Mouse (Mus musculus) lung, adult 18-20 months (tissue): ENCODE data around the gene Ccdc28b.

Experiments
- DNase-seq, 2 experiments: peaks; one replicate each; pipeline ENCODE4 v3.0.0; 2022; ENCODE audit warnings: mixed read lengths in 2 of 2

Gene Ccdc28b

DNA sequence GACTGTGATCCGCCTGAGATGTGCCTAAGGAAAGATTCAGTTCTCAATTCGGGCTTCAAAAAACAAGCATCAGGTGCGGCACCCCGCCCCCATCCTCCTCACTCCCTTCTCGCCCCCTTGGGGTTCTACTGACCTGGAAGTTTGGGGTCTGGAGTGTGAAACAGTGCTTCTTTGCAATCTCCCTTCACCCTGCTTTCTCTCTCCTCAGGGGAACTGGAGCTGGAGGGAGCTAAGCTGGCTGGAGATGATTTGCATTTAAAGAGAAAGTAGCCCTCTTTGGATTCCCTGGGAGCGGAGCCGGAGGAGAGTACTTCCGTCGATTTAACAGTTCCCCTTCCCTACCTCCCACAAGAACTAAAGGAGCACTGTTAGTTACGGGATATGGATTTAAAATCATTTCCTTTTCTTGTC lies at the start of gene Ccdc28b:
Gene Ccdc28b (minus strand): TSS at position 267 of the 411 bp plus-strand sequence.
- peak; percentile 53 to 58 for DNase-seq

GRCm38 (mm10) chr4:129672878-129673449 lies 49.2 kb upstream of the Ccdc28b start:
- DNase-seq = no peak

DNA sequence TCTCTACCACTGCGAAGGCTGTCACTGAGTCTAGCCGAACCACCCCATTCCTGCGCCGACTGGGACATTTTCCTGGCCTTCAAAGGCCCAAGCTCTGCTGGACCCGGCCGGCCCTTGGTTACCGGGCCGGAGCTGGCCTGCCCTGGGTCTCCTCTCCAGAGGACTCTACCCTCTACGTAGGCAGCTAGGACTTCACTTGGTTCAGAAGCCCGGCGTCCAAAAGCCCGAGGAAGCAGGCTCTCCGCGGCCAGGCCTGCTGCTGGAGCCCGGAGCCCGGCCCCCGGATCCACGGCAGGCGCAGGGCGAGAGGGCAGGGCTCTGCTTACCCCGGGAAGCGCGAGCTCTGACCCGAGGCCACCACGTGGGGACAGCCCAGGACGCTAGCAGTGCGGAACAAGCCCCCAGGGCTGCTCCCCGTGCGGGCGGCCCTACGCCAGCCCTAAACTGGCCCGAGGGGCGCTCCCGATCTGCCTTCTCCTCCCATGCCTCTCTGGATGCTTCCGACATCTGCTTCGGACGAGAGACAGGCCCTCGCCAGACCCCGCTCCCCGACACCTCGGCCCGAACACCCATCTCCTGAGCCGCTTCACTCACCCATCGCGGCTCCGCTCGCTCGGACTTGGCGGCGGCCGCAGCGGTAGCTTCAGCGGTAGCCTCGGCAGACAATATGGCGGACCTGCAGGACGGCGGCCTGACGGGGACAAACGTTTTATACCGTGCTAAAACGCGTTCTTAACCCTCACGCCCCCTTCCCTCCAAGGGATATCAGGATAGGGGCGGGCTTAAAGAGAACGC lies 48.5 kb upstream of the Ccdc28b start, which contains the start of gene Kpna6:
Gene Kpna6 (minus strand): TSS at position 685 of the 795 bp plus-strand sequence.
- DNase-seq = peak; percentile 90 to 91

DNA sequence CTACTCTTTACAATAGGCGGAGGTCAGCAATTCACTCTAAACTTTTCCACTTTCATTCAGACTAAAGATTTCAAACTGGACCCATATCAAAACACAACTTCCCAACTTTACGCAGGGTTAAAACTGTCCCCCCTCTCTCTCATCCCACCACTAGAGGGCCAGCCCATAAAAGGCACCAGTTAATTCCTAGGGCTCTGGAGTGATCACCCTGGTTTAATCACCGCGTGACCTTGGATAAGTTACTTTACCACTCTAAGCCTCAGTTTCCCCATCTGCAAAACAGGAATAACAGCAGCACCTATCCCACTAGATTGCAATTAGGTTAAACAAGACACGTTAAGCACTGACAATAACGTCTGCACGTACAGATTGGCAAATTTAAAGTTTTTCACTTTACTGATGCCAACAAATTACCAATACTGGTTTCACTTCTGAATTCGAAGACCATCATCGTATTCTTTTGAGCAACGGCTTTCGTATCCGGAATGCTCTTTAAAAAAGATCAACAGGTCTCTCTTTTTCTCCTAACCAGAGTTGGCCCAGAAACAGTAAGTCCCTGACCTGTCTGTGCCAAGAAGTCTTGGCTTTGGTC lies 47.8 kb upstream of the Ccdc28b start:
- peak; percentile 25 to 58 for DNase-seq

GRCm38 (mm10) chr4:129662255-129662813 lies 38.6 kb upstream of the Ccdc28b start:
- DNase-seq = no peak

DNA sequence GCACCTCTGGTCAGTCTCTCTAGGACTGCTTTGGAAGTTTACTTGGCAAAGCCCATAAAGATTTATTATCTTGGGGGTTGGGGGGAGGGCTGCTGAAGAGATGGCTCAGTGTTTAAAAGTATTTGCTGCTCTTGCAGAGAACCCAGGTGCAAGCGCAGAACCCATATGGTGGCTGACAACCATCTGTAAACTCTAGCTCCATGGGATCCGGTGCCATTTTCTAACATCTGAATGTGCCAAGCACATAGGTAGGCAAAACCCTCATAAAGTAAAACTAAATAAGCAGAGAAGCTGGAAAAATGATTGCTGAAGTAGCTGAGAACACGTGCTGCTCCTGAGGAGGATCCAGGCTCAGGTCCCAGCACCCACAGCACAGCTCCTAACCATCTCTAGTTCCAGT lies 37.8 kb upstream of the Ccdc28b start:
- no peak for DNase-seq

GRCm38 (mm10) chr4:129654770-129655169 lies 31.0 kb upstream of the Ccdc28b start:
- DNase-seq = no peak

DNA sequence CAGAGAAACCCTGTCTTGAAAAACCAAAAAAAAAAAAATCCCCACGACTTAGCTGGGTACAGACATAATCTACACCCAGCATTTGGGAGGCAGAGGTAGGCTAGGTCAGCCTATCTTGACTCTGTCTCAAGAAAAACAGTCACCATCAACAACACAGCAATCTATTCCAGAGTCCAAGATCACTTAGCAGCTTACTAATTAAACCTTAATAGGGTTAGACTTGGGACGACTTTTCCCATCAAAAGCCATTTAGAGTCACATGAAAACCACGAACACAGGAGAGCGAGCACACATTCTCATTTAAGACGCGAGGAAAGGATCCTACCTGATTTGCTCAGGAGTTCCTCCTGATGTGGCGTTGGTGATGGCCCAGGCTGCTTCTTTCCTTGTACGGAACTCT lies 26.6 kb upstream of the Ccdc28b start:
- no peak for DNase-seq

GRCm38 (mm10) chr4:129648656-129649055 lies 24.9 kb upstream of the Ccdc28b start:
- no peak for DNase-seq

DNA sequence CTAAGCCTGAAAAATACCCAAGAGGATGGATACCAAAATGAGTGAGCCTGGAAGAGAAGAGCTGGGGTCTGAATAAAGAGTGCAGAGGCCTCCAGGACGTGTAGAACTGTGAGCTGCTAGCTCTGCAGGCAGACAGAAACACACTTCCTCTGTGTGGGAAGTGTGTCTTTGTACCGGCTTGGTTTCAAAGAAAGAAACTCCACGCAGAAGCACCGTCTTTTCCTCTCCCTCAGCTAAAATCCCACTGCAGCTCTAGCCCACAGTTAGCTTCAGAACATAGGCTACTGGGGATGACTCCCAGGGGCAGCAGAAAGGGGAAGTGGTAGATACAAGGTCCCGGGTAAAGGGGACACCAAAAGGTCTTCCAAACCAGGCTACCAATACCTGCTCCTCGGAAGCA lies 21.5 kb upstream of the Ccdc28b start:
- DNase-seq = no peak

DNA sequence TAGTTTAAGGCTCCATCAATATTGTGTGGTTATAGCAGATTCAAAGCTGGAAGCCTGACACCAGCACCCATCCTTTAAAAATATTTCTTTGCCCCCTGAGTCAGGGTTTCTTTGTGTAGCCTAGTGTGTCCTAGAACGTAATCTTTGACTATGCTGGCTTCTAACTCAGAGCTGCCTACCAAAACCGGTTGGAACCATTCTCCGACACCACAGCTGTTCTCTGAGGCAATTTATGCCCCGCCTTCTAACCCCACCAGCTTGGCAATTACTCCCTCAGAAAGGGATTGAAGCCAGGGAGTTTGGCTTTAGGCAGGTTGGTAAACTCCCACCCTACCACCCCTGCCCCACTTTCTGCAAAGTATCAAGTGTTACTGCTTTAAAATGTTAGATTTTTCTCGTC lies 18.0 kb upstream of the Ccdc28b start:
- peak in 1 of 2 experiments; percentile 33 for DNase-seq

DNA sequence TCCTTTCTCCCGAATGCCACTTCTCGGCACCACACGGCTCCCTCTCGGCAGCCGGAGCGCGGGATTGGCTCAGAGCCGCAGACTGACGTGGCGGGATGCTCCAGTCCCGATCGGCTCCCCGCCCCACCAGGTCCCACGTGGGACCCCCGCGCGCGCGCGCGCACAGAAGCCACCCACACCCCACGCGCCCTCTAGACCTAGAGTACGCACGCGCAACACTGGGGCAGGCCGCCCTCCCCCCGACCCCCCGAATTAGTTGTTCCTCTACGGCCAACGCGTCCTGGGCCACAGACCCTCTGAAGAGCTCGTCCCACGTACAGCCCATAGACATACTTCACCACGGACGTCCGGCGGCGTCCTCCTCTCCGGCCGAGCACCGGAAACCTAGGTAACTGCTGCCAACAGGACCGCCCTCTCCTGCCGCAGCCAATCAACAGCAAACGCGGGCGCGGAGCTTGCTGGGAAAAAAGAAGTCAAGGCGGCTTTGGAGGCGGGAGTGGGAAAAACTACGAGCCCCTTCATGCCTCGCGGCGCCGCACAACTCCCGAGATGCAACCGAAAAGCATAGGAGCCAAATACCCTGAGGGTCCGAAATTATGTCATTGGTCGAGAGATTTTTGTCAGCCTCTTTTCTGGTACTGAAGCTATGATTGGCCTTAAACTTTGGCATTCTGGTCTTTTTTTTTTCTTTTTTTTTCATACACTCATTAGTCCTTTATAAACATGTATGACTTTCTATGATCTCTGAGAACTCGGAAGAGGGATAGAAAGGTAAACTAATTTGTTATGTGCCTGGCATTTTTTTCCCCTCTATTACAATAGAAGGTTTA lies 17.1 kb upstream of the Ccdc28b start, which contains the start of gene Txlna:
Gene Txlna (minus strand): TSS at position 428 of the 830 bp plus-strand sequence.
- peak; percentile 97 to 98 for DNase-seq

DNA sequence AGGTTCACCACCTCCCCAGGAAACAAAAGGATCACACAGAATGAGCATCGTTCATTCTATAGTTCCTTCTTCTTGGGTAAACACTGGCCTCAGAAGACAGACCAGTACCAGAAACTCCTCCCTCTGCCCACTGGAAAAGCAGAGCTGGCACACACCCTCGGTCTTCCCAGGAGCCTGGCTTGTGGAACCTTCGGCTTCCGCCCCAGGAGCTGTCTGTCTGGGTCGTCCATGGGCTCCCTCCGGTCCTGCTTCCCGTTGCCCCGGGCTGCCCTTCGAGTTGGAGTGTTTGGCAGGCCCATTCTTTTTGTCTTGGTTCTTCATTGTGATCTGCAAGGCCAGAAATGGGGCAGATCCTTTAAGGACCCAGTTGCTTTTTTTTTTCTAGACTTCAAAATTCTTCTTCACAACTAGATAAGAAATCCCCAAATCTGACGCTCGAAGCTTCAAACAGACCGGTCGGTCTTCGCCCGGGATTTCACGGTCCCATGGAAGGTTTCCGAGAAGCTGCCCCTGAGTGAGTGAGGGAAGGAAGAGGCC lies 16.4 kb upstream of the Ccdc28b start:
- DNase-seq = peak; percentile 51 to 56

DNA sequence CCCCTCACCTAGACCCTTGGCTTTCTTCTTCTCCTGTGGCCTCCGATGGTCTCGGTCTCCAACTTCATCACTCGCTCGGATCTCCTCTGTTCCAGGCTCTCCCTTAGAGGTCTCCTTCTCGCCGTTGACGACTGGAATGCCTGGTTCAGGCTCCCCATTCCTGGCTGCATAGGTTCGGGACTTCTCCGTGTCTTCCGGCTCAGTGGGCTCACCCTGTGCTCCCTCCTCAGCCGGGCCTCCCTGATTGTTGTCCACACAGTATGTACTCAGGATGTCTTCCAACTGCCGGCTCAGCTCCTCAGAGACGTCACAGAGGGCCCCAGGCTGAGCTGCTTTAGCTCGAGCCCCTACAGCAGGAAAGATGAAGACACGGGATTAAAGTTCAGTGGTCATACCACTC lies 15.5 kb upstream of the Ccdc28b start:
- no peak for DNase-seq

- DNase-seq = no peak
Measured at GRCm38 (mm10) chr4:129633852-129634251, 10.1 kb upstream of the Ccdc28b start.

DNA sequence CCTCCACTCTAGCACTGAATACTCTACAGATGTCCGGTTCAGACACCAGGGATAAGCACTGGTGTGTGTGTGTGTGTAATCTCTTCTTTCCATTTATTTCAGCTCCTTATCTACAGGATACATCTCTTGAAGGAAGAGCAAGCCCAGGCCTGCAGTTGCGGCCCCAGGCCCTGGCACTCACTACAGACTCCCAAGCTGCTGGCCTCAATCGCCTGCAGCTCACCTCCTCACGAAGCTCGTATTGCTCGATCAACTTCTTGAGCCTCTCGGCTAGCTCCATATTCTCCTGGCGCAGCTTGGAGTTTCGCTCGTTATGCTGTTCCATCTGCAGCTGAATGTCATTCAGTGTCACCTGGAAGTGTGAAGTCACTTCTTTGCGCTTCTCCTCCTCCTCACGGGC lies 8.1 kb upstream of the Ccdc28b start:
- no peak for DNase-seq

GRCm38 (mm10) chr4:129630944-129631343 lies 7.2 kb upstream of the Ccdc28b start:
- peak in 1 of 2 experiments; percentile 48 for DNase-seq

- no peak for DNase-seq
Measured at GRCm38 (mm10) chr4:129626035-129626434, 2.3 kb upstream of the Ccdc28b start.

GRCm38 (mm10) chr4:129625496-129625895 lies 1.7 kb upstream of the Ccdc28b start:
- DNase-seq = no peak

GRCm38 (mm10) chr4:129625029-129625370 lies 1.3 kb upstream of the Ccdc28b start:
- peak; percentile 56 to 57 for DNase-seq

DNA sequence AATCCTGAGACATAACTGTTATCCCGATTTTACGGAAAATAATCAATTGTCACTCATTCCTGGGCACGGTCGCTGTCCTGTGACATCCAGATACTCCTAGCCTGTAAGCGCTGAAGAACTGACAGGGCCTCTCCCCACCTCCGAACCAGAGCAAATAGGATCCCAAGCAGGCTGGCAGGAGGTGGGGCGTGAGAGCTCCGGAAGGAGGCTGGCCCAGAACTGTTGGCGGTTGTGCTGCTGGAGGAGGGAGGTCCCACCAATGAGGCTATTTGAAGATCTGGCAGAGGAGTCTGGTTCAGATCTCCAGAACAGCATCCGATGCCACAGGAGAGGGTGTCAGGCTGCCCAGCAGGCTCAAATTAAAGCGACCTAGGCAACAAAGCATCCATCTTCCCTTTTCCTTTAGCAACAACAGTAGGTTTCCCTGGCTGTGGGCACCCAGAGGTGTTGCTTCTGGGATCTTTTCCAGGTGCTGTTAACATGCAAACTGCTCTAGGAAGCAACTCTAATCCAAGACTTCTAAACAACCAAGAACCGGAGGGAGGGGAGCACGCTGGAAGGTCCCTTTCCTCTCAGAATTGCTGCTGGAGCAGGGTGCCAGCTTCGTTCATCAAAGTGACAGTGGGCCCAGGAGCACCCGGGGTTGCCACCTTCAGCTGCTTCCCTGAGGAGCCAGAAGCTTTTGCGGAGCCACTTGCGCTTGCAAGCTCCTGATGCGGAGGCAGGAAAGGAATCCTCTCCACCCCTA lies 708 bp upstream of the Ccdc28b start:
- peak; percentile 89 to 92 for DNase-seq
